Mouse (Mus musculus): ENCODE results near the gene Tmem176a.

DNA sequence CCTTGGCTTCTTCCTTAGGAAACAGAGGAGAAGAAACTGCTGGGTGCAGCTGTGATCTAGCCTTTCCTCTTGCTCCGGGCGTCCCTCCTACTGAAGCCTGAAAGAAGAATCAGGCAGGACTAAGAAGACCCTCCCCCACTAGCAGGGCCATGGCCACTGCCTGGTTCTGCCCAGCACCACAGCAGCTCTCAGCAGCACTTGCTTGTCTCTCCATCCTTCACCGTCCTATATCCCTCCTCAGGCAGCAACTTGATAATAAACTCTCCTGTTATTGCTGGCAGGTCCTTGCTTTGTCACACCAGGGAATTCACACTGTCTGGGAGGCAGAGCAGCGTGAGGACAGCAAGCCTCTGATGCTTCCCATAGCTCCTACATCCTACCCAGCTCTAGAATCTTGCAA lies 4.4 kb downstream of the Tmem176a start:
- no peak for TF ChIP-seq CTCF (IDR thresholded peaks at IDR 0.05 in 2 of 3, conservative IDR thresholded peaks at IDR 0.05 in 1 of 3; ENCODE audit: control insufficient read depth in 1 of 3, insufficient read depth in 1 of 3, low read depth in 2 of 3, low read length in 3 of 3, poor library complexity in 1 of 3, severe bottlenecking in 1 of 3)
- no peak for TF ChIP-seq POLR2AphosphoS5 (IDR thresholded peaks at IDR 0.05; ENCODE audit: borderline replicate concordance, low read depth, low read length)
- TF ChIP-seq EP300 (IDR thresholded peaks at IDR 0.05; ENCODE audit: low read depth in 1 of 2, low read length in 2 of 2) = no peak
- no peak for TF ChIP-seq ZMIZ1 (IDR thresholded peaks at IDR 0.05; ENCODE audit: low read depth, low read length)
- no peak for TF ChIP-seq USF1 (IDR thresholded peaks at IDR 0.05; ENCODE audit: low read depth, low read length)
- no peak for TF ChIP-seq RAD21 (IDR thresholded peaks at IDR 0.05; ENCODE audit: low read depth, low read length)
- TF ChIP-seq MXI1 (IDR thresholded peaks at IDR 0.05; ENCODE audit: low read depth, low read length) = no peak
- no peak for TF ChIP-seq POLR2A (IDR thresholded peaks at IDR 0.05; ENCODE audit: control insufficient read depth in 1 of 2, insufficient read depth in 1 of 2, low read depth in 1 of 2, low read length in 2 of 2, poor library complexity in 1 of 2)
- no peak for TF ChIP-seq TCF12 (IDR thresholded peaks at IDR 0.05; ENCODE audit: low read depth, low read length)
- TF ChIP-seq SIN3A (IDR thresholded peaks at IDR 0.05; ENCODE audit: low read length) = no peak

Data from MEL (cell line).